Mouse (Mus musculus) liver, postnatal 0 days (tissue): Measurements from ENCODE around the gene Arhgap45. TPM values are rescaled to one million over a fixed set of nuclear protein-coding genes. Genes with fewer than 3 reads are reported as not detected.

Experiments used
- ATAC-seq: fragments of 200-750 bp; cut with Nextera tagmentation; 2 replicates; pipeline ENCODE4 v1.8.0; 2017; ENCODE audit warnings: mild to moderate bottlenecking, moderate library complexity
- DNase-seq: peaks from one replicate; pipeline ENCODE4 v3.0.0-alpha.2; 2016
- H3K27ac ChIP-seq: fragments of 300-500 bp; sonication (generic); 2 replicates; pipeline ENCODE4 v1.5.1; 2014; ENCODE audit warnings: antibody characterized with exemption, moderate library complexity, mild to moderate bottlenecking, low read depth
- H3K27me3 ChIP-seq: fragments of 300-500 bp; sonication (generic); 2 replicates; pipeline ENCODE4 v1.6.1; 2014; ENCODE audit warnings: low read length, control low read depth, mixed read lengths; ENCODE audit not compliant: insufficient read depth
- H3K36me3 ChIP-seq: fragments of 300-500 bp; sonication (generic); replicated peaks from 2 replicates; pipeline ENCODE4 v1.6.1; 2014; ENCODE audit warnings: mild to moderate bottlenecking, control low read depth, low read length, moderate library complexity, mixed read lengths; ENCODE audit not compliant: insufficient read depth
- H3K4me1 ChIP-seq: fragments of 300-500 bp; sonication (generic); 2 replicates; pipeline ENCODE4 v1.6.1; 2014; ENCODE audit warnings: antibody characterized with exemption, mild to moderate bottlenecking, control low read depth; ENCODE audit not compliant: insufficient read depth
- H3K4me2 ChIP-seq: fragments of 300-500 bp; sonication (generic); 2 replicates; pipeline ENCODE4 v1.6.1; 2014; ENCODE audit warnings: low read depth, mild to moderate bottlenecking, low read length, moderate library complexity, mixed read lengths
- H3K4me3 ChIP-seq: fragments of 300-500 bp; sonication (generic); 2 replicates; pipeline ENCODE4 v1.5.1; 2014; ENCODE audit warnings: low read depth, low read length
- H3K9ac ChIP-seq: fragments of 300-500 bp; sonication (generic); replicated peaks from 2 replicates; pipeline ENCODE4 v1.6.1; 2014; ENCODE audit warnings: mild to moderate bottlenecking, moderate library complexity
- H3K9me3 ChIP-seq: fragments of 300-500 bp; sonication (generic); 2 replicates; pipeline ENCODE4 v1.6.1; 2016; ENCODE audit warnings: mild to moderate bottlenecking, control low read depth, low read length, mixed read lengths
- CTCF ChIP-seq: sonication (generic); IDR thresholded peaks from 2 replicates; pipeline ENCODE4 v1.5.1; 2016; ENCODE audit warnings: antibody characterized with exemption, low read depth
- EP300 ChIP-seq: IDR thresholded peaks from 2 replicates; pipeline ENCODE4 v1.6.1; 2016; ENCODE audit warnings: antibody characterized with exemption, low read depth, mild to moderate bottlenecking
- WGBS: fragments of 180-500 bp; shearing (Covaris S2); extraction: QIAGEN DNeasy Blood & Tissue Kit; methylation state at CpG from one replicate; pipeline ENCODE4 v1.1.7; 2014; ENCODE audit not compliant: insufficient replicate concordance; 5-methylcytosine and 5-hydroxymethylcytosine counted together
- polyA plus RNA-seq: library from polyadenylated mRNA; unstranded; fragments of >200 nt; fragmentation: Nextera tagmentation; extraction: Ambion mirVana; gene quantifications from 2 replicates; pipeline ENCODE4 v1.2.1, GENCODE M21; 2015

Arhgap45 gene
- polyA plus RNA-seq, 1 experiment from 2014 or later: 14.2 TPM

DNA sequence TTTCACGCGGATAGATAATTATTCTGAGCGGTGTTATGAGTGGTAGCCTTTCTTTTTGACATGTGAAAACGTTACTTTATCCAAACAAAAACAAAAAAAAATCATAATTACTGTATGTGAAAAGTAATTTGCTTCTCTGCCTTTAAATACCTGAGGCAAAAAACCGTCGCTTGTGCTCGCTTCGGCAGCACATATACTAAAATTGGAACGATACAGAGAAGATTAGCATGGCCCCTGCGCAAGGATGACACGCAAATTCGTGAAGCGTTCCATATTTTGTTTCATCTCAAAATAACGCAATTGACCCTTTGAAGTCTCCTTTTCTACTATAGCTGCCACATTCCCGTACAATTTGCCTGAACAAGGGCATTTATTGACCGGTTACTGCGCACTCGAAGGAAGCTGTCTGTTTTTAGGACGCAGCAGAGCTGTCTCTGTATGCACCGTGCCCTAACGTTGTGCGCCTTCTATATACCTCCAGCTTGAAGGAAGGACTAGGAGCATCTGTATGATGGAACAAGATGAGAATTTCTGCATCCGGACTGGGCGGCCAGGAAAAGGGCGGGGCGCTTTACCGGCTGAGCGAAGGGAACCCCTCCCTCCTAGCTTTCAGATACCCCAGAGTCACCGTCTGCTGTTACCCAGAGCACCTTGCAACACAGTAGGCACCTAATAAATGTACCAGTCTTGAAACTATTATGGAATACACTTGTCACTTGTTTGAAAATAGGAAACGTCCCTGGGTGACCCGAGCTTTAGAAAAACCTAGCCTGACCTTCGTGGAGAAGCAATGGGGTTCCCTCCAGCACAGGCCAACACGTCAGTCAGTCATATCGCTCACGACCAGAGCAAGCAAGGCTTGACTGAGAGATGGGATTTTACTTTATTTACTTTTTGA is 30.9 kb upstream of the Arhgap45 start:
- TF ChIP-seq CTCF (no peak), EP300 (0 out of 2 replicates have a peak, but pooled peaks have one; percentile 37)
- peak overlapping the region; percentile 72 for H3K4me3 ChIP-seq
- peak; percentile 80 for DNase-seq
- H3K27ac ChIP-seq: peak overlapping the region; percentile 88
- peak overlapping the region; percentile 87 for H3K9ac ChIP-seq
- H3K4me2 ChIP-seq: peak overlapping the region; percentile 78
- peaks cover 14% of the 10 kb centered on the region for H3K27me3 ChIP-seq
- 0 out of 2 replicates have a peak, but pooled peaks cover 2% of the 10 kb centered on the region for H3K36me3 ChIP-seq
- WGBS: 3% methylated on average over 35 of the region's 35 CpGs
- ATAC-seq: no peak
- H3K4me1 ChIP-seq: peaks cover 45% of the 10 kb centered on the region
- no peaks in the 10 kb centered on the region for H3K9me3 ChIP-seq

- TF ChIP-seq EP300 (no peak), CTCF (no peak)
- peak overlapping the region; percentile 78 for H3K4me2 ChIP-seq
- peaks cover 7% of the 10 kb centered on the region; the same call in 1 of the 2 replicates for H3K36me3 ChIP-seq
- no peak for ATAC-seq
- H3K27me3 ChIP-seq: peaks cover 14% of the 10 kb centered on the region
- peak overlapping the region; percentile 87 for H3K9ac ChIP-seq
- H3K4me3 ChIP-seq: peak overlapping the region; percentile 72
- H3K4me1 ChIP-seq: peaks cover 45% of the 10 kb centered on the region
- peak overlapping the region; percentile 88 for H3K27ac ChIP-seq
- no peaks in the 10 kb centered on the region for H3K9me3 ChIP-seq
- DNase-seq: peak; percentile 48
- 22% methylated on average over 6 of the region's 6 CpGs for whole genome bisulfite sequencing
Measured at GRCm38 (mm10) chr10:79986232-79986878, 30.1 kb upstream of the Arhgap45 start.

- peak; percentile 91 for DNase-seq
- WGBS: 3% methylated on average over 11 of the region's 11 CpGs
- ATAC-seq: no peak
- peak overlapping the region; percentile 88 for H3K27ac ChIP-seq
- H3K36me3 ChIP-seq: peaks cover 10% of the 10 kb centered on the region
- TF ChIP-seq EP300 (no peak), CTCF (peak; percentile 95)
- peak overlapping the region; percentile 72; the same call in 1 of the 2 replicates for H3K4me3 ChIP-seq
- peak overlapping the region; percentile 87 for H3K9ac ChIP-seq
- H3K4me2 ChIP-seq: peak overlapping the region; percentile 78
- no peaks in the 10 kb centered on the region for H3K9me3 ChIP-seq
- H3K4me1 ChIP-seq: peaks cover 45% of the 10 kb centered on the region
- peaks cover 14% of the 10 kb centered on the region for H3K27me3 ChIP-seq
Measured at GRCm38 (mm10) chr10:79986963-79987362, 29.5 kb upstream of the Arhgap45 start.

DNA sequence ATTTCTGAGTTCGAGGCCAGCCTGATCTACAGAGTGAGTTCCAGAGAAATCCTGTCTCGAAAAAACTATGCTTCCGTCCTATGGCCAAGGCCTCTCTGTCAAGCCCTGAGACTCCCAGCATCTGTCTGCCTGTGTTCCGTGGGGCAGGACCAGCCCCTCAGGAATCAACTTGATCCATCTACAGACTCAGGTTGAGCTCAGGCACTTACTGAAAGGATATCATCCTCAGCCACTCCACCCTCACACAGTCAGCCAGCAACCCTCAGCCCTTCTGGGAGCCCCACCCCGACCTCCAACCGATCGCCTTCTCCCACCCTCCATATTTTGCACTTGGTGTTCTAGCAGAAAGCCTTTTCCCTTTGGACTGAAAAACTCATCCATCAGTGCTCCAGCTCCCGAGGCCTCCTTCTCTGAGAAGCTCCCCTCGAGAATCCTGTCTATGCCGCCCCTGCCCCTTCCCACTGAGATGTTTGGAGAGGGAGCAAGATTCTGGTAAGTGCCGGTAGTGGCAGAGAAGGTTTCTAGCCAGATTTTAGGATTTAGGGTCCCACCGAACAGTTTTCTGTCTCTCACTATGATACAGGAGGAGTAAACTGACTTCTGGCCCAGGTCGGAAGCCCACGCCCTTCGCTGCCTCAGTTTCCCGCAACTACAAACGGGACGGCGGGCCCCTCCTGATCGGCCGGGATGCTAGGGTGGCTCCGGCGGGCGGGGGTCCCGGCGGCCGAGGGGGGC is 28.5 kb upstream of the Arhgap45 start:
- ATAC-seq: no peak
- peak overlapping the region; percentile 73 for H3K9ac ChIP-seq
- no peak for DNase-seq
- no peaks in the 10 kb centered on the region for H3K9me3 ChIP-seq
- peak overlapping the region; percentile 63 for H3K4me3 ChIP-seq
- peaks cover 37% of the 10 kb centered on the region for H3K4me1 ChIP-seq
- H3K27me3 ChIP-seq: peaks cover 14% of the 10 kb centered on the region
- peaks cover 12% of the 10 kb centered on the region for H3K36me3 ChIP-seq
- peak overlapping the region; percentile 78 for H3K27ac ChIP-seq
- no peak for TF ChIP-seq CTCF
- no peak for TF ChIP-seq EP300
- H3K4me2 ChIP-seq: peak overlapping the region; percentile 78
- 15% methylated on average over 27 of the region's 27 CpGs for WGBS

GRCm38 (mm10) chr10:79988506-79989271 is 27.8 kb upstream of the Arhgap45 start, which contains the start of gene Cnn2:
Cnn2 (plus strand) TSS chr10:79988584.
- Histone ChIP-seq H3K9me3 (no peaks in the 10 kb centered on the region), H3K27ac (peak within 1 kb of the TSS; percentile 88)

More at GRCm38 (mm10) chr10:79988506-79989271, 27.8 kb upstream of the Arhgap45 start, which contains the start of gene Cnn2:
- Histone ChIP-seq H3K4me1 (peaks cover 31% of the 10 kb centered on the region), H3K4me3 (peak within 1 kb of the TSS; percentile 63), H3K4me2 (peak within 1 kb of the TSS; percentile 78), H3K9ac (peak within 1 kb of the TSS; percentile 73), H3K36me3 (peaks cover 12% of the 10 kb centered on the region), H3K27me3 (peaks cover 14% of the 10 kb centered on the region)
- TF ChIP-seq EP300: no peak
- ATAC-seq (no peak), DNase-seq (peak; percentile 50)
- WGBS: under 1% methylated on average over 59 of the region's 59 CpGs
